Mouse (Mus musculus) testis, adult 2 months (tissue): ENCODE results near the gene Tle1. TPM values are rescaled to one million over a fixed set of nuclear protein-coding genes. Genes with fewer than 3 reads are reported as not detected.

Source experiments
- H3K27ac ChIP-seq: fragments of 200-500 bp; 2 replicates; pipeline ENCODE4 v1.5.1; 2012; ENCODE audit warnings: low read depth, low read length; ENCODE audit not compliant: control insufficient read depth, insufficient read depth
- H3K27me3 ChIP-seq: fragments of 200-500 bp; 2 replicates; pipeline ENCODE4 v1.6.1; 2012; ENCODE audit warnings: mild to moderate bottlenecking, low read length, moderate library complexity; ENCODE audit not compliant: control insufficient read depth, insufficient read depth
- H3K36me3 ChIP-seq: fragments of 200-500 bp; 2 replicates; pipeline ENCODE4 v1.6.1; 2012; ENCODE audit warnings: mild to moderate bottlenecking, low read length; ENCODE audit not compliant: control insufficient read depth, insufficient read depth
- H3K4me1 ChIP-seq: fragments of 200-500 bp; 2 replicates; pipeline ENCODE4 v1.6.1; 2012; ENCODE audit warnings: low read length; ENCODE audit not compliant: control insufficient read depth, insufficient read depth
- H3K4me3 ChIP-seq: fragments of 200-500 bp; 2 replicates; pipeline ENCODE4 v1.5.1; 2012; ENCODE audit warnings: low read depth, mild to moderate bottlenecking, low read length, moderate library complexity, mixed read lengths; ENCODE audit not compliant: control insufficient read depth
- CTCF ChIP-seq: fragments of 200-500 bp; IDR thresholded peaks from 2 replicates; pipeline ENCODE4 v1.5.1; 2012; ENCODE audit warnings: low read depth, mild to moderate bottlenecking, inconsistent platforms, low read length, moderate library complexity; ENCODE audit not compliant: control insufficient read depth, insufficient read depth, insufficient replicate concordance
- POLR2A ChIP-seq: fragments of 200-500 bp; IDR thresholded peaks from 2 replicates; pipeline ENCODE4 v1.6.1; 2012; ENCODE audit warnings: low read depth, mild to moderate bottlenecking, inconsistent platforms, low read length, moderate library complexity; ENCODE audit not compliant: control insufficient read depth
- polyA plus RNA-seq: library from polyadenylated mRNA; depleted of rRNA; stranded (reverse); fragments of >200 nt; gene quantifications from 2 replicates; pipeline ENCODE4 v1.2.3, GENCODE M21; 2012

Gene Tle1
- polyA plus RNA-seq, 1 experiment, result 13.5 TPM

DNA sequence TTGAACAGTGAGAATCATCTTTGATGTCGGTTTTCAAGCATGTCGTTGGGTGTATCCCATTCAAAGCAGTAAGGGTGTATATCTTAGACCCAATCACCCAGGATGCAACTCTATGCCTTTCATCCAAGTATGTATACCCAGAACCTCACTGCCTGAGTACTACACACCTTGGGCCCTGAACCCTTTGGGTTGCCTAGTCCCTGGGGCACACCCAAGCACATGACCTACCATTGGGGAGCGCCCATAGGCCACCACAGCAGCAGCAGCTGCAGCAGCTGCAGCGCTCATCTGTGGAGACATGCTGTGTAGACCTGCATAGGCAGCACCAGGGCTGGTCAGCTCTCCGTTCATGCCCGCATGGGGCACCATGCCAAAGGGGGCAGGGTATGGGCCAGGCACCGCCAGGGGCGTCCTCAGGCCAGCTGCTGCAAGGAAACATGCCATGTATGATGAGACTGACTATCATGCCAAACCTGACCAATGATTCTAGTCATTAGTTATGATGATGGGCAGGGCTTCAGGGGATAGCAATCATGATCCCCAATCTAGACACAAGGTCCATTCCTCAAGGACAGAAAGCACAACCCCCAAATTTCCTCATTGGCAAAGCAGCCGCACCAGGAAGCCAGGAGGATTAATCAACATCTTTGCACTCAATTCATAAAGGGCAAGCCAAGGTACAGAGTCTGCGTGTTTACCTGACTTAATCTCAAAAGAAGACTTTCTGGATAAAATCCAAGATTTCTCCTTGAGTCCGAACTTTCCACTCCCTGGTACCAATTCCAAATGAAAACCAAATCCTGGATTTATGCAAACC, 62.2 kb downstream of the Tle1 start:
- H3K27ac ChIP-seq, result no peak overlapping the region
- TF ChIP-seq POLR2A (no peak), CTCF (no peak)

DNA sequence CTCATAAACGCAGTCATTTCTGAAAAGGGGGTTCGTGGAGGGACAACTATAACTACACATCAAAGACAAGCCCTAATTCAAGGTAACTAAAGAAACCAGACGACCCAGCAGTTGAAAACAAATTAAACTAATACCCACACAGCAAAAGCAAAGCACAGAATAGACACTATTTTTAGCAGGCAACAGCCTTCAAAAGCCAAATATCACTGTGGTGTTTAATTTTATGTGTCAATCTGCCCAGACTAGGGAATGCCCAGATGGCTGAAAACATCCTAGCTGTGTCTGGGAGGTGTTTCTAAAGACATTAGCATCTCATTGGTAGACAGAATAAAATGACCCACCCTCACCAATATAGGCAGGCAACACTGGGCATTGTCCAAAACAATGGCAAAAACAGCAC, 68.1 kb downstream of the Tle1 start:
- no peak overlapping the region for H3K27ac ChIP-seq
- TF ChIP-seq POLR2A, result no peak
- TF ChIP-seq CTCF, result no peak
- H3K4me3 ChIP-seq, result no peak overlapping the region
- H3K27me3 ChIP-seq, result no peaks in the 10 kb centered on the region
- H3K36me3 ChIP-seq, result no peaks in the 10 kb centered on the region
- H3K4me1 ChIP-seq, result no peaks in the 10 kb centered on the region

More for the DNA sequence above, 62.2 kb downstream of the Tle1 start:
- Histone ChIP-seq H3K4me3 (no peak overlapping the region), H3K4me1 (no peaks in the 10 kb centered on the region), H3K27me3 (no peaks in the 10 kb centered on the region), H3K36me3 (no peaks in the 10 kb centered on the region)

DNA sequence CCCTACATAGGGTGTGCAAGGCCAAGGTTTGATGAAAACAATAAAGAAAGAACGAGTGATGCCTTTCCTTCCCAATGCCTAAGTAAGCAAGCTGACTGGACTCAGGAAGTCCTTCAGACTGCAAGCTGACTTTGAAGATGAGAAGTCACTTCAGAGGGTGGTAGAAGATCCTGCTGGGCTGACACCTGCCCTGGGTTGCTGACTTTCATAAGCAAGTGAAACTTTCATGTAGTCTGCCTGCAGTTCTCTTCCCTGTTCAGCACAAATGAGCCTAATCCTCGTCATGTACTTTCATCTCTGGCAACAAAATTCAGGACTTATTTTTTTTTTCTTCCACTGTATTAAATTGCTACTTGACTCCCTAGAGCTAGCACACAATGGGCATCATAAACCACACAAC, 73.1 kb downstream of the Tle1 start:
- H3K4me3 ChIP-seq, result no peak overlapping the region
- H3K4me1 ChIP-seq, result peaks cover 2% of the 10 kb centered on the region
- no peak for TF ChIP-seq CTCF
- no peak for TF ChIP-seq POLR2A
- H3K36me3 ChIP-seq, result no peaks in the 10 kb centered on the region; the same call in 1 of the 2 replicates
- no peak overlapping the region for H3K27ac ChIP-seq
- no peaks in the 10 kb centered on the region for H3K27me3 ChIP-seq

DNA sequence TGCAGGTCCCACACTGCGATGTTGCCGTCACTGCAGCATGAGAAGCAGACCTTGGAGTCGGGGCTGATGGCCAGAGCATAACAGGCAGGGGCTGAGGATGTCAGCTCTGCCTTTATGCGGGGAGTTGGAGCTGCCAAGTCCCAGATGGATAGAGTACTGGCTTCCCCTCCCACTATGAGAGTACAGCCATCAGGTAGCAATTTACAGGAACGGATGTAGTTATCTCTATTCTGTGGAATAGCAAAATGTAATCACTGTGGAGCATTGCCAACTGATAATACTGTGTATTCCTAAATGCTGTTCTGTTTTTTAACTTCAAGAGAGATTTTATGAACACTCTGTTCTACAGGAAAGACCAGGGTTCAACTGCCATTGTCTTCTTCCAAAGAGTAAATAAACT, 75.9 kb downstream of the Tle1 start:
- Histone ChIP-seq H3K27me3 (no peaks in the 10 kb centered on the region), H3K27ac (peak overlapping the region; percentile 5; the same call in 1 of the 2 replicates), H3K4me1 (peaks cover 2% of the 10 kb centered on the region), H3K36me3 (no peaks in the 10 kb centered on the region; the same call in 1 of the 2 replicates), H3K4me3 (no peak overlapping the region)
- TF ChIP-seq CTCF (no peak), POLR2A (no peak)

DNA sequence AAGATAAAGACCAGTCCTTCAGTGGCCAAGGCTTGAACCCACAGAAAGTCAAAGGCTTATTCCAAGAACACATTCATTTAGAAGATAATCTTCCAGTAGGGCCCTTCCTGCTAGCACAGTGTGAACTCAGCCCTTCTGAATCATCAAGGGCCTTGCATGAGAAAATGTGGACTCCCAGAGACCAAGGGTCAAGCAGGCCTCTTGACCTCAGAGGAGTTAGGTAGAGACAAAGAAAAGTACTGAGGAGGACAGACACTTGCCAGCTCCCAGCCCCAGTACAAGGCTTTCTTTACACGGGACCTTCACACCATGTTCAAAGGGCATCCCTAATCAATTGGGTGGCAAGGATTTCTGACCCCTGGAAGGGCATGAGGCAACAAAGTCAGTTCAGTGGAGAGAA, 77.9 kb downstream of the Tle1 start:
- Histone ChIP-seq H3K4me1 (peaks cover 2% of the 10 kb centered on the region), H3K27ac (no peak overlapping the region), H3K36me3 (peaks cover under 1% of the 10 kb centered on the region), H3K4me3 (no peak overlapping the region), H3K27me3 (no peaks in the 10 kb centered on the region)
- no peak for TF ChIP-seq CTCF
- TF ChIP-seq POLR2A, result no peak

DNA sequence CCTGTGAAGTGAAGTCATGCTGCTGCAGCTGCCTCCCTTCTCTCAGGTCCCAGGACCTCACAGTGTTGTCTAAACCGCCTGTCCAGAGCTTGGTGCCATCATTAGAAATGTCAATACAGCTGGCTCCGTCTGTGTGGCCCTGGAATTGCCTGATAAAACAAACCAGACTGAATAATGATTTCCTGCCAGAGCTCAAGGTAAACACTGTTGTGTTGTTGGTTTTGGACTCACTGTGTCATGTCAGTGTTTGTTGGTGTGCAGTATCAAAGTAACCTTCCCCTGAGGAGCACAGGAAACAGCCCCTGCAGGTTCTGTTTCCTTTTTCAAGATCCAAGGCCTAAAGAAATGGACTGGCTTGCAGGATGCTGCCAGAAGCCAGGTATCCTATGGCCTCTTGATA, 78.4 kb downstream of the Tle1 start:
- H3K27ac ChIP-seq, result no peak overlapping the region
- peaks cover 2% of the 10 kb centered on the region for H3K4me1 ChIP-seq
- TF ChIP-seq CTCF (no peak), POLR2A (no peak)
- no peaks in the 10 kb centered on the region for H3K27me3 ChIP-seq
- H3K36me3 ChIP-seq, result peaks cover 2% of the 10 kb centered on the region
- H3K4me3 ChIP-seq, result no peak overlapping the region

DNA sequence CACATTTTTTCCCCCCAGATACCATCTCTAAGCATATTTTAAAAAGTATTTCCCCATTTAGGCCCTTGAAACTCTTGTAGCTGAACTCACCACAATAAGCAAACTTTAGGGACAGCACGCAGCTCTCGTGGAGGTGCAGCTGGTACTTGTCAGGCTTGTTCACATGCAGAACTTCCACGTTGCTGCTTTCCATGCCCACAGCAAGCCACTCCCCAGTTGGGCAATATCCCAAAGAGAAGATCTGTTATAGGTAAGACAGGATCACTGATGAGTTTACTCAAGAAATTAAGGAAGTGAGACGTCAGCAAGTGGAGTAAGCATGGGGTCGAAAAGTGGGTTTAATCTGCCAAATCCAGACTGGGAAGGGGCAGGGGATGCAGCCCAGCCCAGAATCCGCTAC, 80.7 kb downstream of the Tle1 start:
- Histone ChIP-seq H3K27me3 (no peaks in the 10 kb centered on the region), H3K27ac (no peak overlapping the region), H3K36me3 (peaks cover 2% of the 10 kb centered on the region), H3K4me3 (no peak overlapping the region), H3K4me1 (peaks cover 2% of the 10 kb centered on the region)
- TF ChIP-seq POLR2A (no peak), CTCF (no peak)
